Mouse (Mus musculus) gastrocnemius, adult 2 months (tissue): ENCODE data around the gene Ercc1. TPM values are rescaled to one million over a fixed set of nuclear protein-coding genes. Genes with fewer than 3 reads are reported as not detected.

Experiments used
- DNase-seq: peaks from one replicate; pipeline ENCODE4 v3.0.0; 2022
- H3K27ac ChIP-seq: fragments of 200-600 bp; 2 replicates; pipeline ENCODE4 v1.8.1; 2022; ENCODE audit warnings: mild to moderate bottlenecking
- H3K4me3 ChIP-seq: fragments of 200-600 bp; 2 replicates; pipeline ENCODE4 v1.8.1; 2022; ENCODE audit warnings: mild to moderate bottlenecking, moderate library complexity
- CTCF ChIP-seq: fragments of 200-600 bp; IDR thresholded peaks from 2 replicates; pipeline ENCODE4 v1.8.1; 2022; ENCODE audit warnings: antibody characterized with exemption, mild to moderate bottlenecking, moderate library complexity
- intact Hi-C: fragments of 180-260 bp; cut with DNase I; formaldehyde crosslinking; loops from one replicate; pipeline ENCODE4 v1.15.1; 2025
- total RNA-seq, 2 experiments: library from RNA; stranded (reverse); gene quantifications; 2 replicates each; pipeline ENCODE4 v1.2.3; 2021

Ercc1 gene
- total RNA-seq, 2 experiments from 2014 or later = 28.1 to 30.4 TPM

DNA sequence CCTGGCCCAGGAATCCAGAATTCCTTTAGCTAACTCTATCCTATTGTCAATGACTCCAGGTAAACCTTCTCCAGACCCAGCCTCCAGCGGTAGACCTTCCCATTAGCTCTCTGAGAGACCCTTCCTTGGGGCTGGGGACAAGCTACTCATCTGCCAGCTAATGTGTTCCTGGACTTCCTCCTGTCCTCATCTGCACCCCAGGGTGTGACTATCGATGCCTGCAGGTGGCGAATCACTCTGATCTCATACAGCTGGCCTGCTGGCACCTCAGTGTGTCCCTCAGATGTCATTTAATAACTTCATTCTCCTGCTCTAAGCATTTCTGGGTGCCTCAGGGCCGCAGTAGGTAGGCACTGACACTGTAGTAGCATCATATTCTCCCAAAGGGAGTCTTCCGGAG, 16.8 kb upstream of the Ercc1 start:
- TF ChIP-seq CTCF = no peak
- peak overlapping the region; percentile 72; the same call in 1 of the 2 replicates for H3K4me3 ChIP-seq
- DNase-seq = no peak
- intact Hi-C loops = no loop called here
- H3K27ac ChIP-seq = peak overlapping the region; percentile 89

DNA sequence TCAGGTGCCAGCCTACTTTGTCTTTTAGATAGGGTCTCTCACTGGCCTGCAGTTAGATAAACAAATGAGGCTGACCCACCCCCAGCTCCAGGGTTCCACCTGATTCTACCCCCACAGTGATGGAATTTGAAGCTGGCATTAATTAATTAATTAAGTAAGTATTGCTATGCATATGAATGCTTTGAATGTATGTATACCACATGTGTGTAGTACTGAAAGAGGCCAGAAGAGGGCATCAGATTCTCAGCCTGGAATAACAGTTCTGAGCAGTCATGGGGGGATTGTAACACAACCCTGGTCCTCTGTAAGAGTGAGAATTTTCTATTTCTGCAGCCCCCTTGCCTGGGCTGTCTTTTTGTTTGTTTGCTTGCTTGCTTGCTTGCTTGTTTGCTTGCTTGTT, 16.2 kb upstream of the Ercc1 start:
- DNase-seq = no peak
- TF ChIP-seq CTCF = peak; percentile 41
- Histone ChIP-seq H3K4me3 (no peak overlapping the region), H3K27ac (no peak overlapping the region)
- intact Hi-C loops = no loop called here

DNA sequence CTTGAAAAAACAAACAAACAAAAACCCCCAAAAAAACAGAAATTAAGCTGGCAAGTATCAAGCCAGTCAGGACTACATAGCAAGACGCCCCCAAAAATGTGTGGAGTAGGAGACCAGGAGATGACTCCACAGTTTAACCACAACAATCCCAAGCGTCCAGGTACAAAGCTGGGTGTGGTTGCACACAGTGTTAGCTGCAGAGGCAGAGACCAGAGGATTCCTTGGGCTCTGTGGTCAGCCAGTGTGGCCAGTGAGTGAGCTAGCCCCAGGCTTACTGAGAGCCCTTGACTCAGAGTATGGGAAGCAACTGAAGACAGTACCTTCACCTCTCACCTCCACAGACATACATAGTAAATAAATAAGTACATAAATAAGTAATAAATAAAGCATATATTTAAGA, 12.7 kb upstream of the Ercc1 start:
- intact Hi-C loops = no loop called here
- no peak for DNase-seq
- H3K27ac ChIP-seq = peak overlapping the region; percentile 97
- no peak for TF ChIP-seq CTCF
- peak overlapping the region; percentile 89 for H3K4me3 ChIP-seq

DNA sequence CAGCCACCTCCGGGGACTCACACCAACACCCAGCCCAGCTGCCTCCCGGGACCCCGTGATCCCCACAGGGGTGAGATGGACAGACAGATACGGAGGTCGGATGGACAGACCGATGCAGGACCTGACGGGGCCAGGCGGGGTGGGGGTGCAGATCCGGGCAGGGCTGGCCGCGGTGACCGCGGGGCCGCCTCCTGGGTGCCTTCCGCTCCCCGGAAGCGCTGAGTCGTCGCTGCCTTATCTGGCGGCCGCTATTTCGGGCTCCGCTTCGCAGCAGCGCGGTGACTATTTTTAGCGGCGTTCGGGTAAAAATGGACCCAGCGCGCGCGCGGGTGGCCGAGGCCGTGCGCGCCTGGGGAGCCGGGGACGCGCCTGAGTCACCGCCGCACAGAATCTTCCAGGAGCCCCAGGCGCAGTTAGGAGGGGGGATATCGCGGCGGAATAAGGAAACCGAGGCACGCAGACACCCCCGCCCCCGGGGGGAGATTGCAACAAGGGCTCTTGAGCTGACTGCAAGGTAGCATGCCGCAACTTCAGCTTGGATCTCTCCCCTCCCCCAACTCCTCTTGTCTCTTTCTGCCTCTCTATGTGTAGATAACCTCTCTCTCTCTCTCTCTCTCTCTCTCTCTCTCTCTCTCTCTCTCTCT, 11.7 kb upstream of the Ercc1 start:
- H3K27ac ChIP-seq = peak overlapping the region; percentile 97
- intact Hi-C loops = no loop called here
- H3K4me3 ChIP-seq = peak overlapping the region; percentile 89
- DNase-seq = peak; percentile 94
- TF ChIP-seq CTCF = no peak

DNA sequence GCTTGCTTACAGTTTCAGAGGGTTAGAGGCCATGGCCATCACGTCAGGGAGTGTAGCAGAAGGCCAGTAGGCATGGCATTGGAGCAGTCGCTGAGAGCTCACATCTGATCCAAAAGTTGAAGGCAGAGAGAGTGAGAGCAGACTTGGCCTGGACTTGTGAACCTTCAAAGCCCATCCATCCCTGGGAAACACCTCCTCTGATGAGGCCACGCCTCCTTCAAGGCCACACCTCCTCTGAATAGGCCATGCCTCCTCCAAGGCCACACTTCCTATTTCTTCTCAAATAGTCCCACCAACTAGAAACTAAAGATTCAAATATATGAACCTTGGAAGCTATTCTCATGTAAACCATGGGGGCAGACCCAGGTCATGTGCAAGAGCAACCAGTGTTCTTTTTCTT, 9.0 kb upstream of the Ercc1 start:
- Histone ChIP-seq H3K27ac (no peak overlapping the region), H3K4me3 (no peak overlapping the region)
- DNase-seq = no peak
- TF ChIP-seq CTCF = no peak
- intact Hi-C loops = no loop called here

DNA sequence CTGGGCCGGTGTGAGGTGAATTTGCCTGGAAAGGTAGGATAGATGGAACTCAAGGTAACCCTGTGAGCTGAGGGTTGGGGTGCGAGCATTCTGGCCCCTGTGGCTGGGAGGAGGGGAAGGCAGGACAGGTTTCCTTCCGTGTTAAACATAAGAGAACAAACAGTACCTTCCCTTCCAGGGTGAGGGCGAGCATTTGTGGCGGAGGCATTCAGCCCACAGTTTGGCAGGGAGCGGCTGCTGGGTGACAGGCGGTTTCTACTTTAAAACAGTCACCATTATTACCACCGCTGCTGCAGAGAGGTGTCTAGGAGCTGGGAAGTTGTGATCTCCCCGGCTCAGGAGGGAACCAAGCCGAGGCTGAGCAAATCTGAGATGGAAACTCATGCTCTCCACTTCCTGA, 7.5 kb upstream of the Ercc1 start:
- DNase-seq = no peak
- intact Hi-C loops = no loop called here
- no peak for TF ChIP-seq CTCF
- H3K27ac ChIP-seq = peak overlapping the region; percentile 25
- no peak overlapping the region for H3K4me3 ChIP-seq

DNA sequence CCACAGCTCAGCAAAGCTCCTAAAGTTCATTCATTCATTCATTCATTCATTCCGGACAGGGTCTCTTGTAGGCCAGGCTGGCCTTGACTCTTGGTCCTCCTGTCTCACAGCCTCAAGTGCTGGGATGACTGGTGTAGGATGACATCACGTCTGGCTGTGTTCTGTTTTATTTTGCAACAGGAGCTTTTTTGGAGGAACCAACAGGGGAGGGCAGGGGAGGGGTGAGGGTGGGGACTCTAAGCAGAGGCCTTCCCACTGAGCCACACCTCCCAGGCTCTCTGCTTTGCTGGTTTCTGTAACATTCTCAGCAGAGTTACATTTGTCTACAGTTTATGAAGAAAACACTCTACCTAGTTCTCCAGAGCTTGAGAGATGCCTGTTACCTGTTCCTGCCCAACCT, 6.5 kb upstream of the Ercc1 start:
- Histone ChIP-seq H3K4me3 (no peak overlapping the region), H3K27ac (peak overlapping the region; percentile 62)
- DNase-seq = no peak
- intact Hi-C loops = no loop called here
- no peak for TF ChIP-seq CTCF

DNA sequence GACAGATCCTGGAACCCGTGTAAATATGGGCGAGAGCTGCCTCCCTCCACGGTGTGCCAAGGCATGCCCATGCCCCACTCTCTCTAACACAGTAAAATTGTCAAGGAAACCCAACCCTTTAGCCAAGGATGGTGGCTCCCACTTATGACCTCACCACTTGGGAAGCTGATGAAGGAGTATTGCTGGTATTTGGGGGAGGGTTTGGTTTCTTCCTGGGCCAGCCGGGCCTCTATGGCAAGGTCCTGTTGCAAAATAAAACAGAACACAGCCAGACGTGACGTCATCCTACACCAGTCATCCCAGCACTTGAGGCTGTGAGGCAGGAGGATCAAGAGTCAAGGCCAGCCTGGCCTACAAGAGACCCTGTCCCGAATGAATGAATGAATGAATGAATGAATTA, 6.0 kb upstream of the Ercc1 start:
- DNase-seq = no peak
- Histone ChIP-seq H3K4me3 (no peak overlapping the region), H3K27ac (peak overlapping the region; percentile 62)
- TF ChIP-seq CTCF = no peak
- intact Hi-C loops = no loop called here

DNA sequence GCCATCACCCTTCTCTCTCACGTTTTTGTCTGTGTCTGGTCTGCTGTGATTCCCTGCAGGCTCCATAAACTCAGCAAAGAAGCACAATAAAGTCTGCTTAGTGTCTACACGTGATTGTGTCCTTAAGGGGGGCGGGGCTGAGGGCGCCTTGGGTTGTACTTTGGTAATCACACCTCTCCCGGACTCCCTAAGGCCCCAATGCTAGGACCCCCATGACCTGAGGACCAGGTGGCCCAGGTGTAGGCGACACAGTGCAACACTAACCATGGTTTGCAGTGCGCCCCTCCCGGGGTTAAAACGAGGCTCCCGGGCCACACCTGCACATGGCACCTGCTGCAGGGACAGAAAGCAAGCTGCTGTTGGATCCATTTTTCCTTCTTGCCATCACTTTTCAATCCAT, 3.3 kb upstream of the Ercc1 start:
- no peak for TF ChIP-seq CTCF
- DNase-seq = no peak
- intact Hi-C loops = no loop called here
- Histone ChIP-seq H3K4me3 (peak overlapping the region; percentile 76), H3K27ac (peak overlapping the region; percentile 94)

DNA sequence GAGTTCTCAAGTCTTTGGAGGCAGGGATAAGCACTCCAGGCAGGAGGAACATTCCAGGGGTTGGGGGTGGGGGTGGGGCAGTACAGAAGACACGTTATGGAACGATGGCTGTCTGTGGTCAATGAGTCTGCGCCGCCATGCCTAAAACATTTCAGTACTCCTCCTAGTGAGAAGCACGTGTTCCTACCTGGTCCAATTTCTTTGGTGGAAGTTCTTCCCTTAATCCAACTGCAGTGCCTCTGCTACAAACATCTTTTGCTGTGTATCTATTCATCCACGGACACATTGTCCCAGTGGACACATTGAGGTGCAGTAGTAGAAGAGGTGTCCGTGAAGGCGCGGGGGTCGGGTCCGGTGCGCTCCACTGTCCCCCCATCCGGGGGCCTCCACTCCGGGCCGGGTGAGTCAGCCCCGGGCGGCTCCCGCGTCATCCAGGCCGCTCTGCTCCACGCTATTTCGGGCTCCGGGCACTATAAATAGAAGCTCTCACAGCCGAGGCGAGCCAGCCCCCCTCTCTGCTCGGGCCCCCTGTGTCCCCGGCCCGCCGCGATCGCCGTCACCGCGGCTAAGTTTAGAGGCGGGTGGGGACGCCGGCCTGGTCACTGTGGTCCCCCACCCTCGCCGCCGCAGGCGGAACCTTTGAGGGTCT, 2.7 kb upstream of the Ercc1 start:
- peak; percentile 89 for DNase-seq
- H3K27ac ChIP-seq = peak overlapping the region; percentile 94
- intact Hi-C loops = loop anchor here (1.0 kb wide), 1 partner anchor 42 kb away; no protein-coding TSS in a partner anchor

DNA sequence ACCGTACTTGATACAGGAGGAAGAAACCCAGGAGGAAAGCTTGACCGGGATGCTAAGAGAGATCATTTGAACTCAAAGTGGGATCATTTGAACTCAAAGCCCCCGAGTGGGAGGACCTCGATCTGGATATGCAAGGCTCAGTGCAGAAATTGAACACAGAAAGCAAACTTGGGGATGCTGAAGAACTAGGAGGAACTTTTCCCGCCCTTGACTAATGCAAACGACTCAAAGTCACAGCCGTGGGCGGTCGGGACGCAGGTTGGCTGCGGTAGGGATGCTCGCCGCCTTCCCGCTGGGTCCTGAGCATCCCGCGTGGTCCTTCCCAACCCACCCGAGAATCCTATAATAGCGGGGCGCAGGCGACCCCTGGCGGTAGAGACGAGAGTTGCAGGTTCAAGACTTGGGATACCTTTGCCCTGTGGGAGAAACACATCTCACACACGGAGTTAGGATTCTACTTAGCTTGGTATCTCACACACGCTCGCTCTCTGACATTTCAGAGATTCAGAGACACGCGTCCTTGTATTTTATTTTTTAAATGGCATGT, 2.0 kb upstream of the Ercc1 start:
- TF ChIP-seq CTCF = 0 out of 2 replicates have a peak, but pooled peaks have one; percentile 98
- H3K27ac ChIP-seq = peak overlapping the region; percentile 94

More for the DNA sequence above, 2.7 kb upstream of the Ercc1 start:
- TF ChIP-seq CTCF = no peak
- peak overlapping the region; percentile 76 for H3K4me3 ChIP-seq

DNA sequence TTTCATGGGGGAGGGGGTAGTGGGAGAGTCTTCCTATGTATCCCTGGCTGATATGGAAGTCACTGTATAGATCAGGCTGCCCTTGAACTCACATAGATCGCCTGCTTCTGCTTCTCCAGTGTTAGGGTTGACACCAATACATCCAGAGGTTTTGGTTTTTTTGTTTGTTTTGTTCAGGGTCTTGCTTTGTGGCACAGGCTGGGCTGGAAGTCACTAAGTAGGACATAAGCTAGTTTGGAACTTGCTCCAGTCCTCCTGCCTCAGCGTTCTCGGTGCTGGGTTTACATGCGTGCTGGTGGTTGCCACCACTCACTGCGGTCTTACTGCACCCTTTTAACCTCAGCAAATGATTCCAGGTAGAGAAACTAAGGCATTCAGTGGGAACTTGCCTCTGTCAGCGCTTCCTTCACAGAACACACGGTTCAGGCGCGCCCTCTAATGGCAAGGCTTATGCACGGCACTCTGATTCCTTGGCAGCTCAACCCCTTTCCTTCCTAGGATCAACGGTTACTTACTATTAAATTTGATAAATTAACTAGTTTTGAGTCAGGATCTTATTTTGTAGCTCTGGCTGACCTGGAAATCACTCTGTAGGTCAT, 1.3 kb upstream of the Ercc1 start:
- Histone ChIP-seq H3K27ac (peak overlapping the region; percentile 94), H3K4me3 (peak overlapping the region; percentile 56)
- intact Hi-C loops = no loop called here
- DNase-seq = peak; percentile 80
- TF ChIP-seq CTCF = peak; percentile 99; the same call in 1 of the 2 replicates

More for the DNA sequence above, 2.0 kb upstream of the Ercc1 start:
- H3K4me3 ChIP-seq = peak overlapping the region; percentile 76
- peak; percentile 91 for DNase-seq
- intact Hi-C loops = loop anchor here (1.0 kb wide), 1 partner anchor 42 kb away; no protein-coding TSS in a partner anchor

DNA sequence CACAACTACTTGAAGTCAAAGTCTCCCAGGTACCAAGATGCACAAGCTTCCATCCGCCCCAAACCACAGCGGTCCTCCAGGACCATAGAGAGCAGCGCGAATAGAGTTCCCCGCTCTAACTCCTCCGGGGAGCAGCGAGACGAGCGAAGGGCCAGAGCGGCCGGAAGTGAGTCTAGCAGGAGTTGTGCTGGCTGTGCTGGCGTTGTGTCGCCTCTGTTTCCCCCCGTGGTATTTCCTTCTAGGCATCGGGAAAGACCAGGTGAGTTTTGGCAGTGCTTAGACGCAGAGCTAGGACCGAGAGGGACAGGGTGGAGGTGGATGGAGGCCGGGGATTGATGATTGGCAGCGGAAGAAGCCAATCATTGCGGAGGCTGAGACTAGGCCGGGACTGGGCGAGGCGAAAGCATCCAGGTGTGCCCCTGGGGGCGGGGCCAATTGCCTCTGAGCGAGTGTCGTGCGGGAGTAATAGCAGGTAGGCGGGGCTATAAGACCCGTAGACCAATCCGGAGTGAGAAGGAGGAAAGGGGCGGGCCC, 427 bp downstream of the Ercc1 start:
- intact Hi-C loops = loop anchor here (5.0 kb wide), 1 partner anchor 103 kb away; no protein-coding TSS in a partner anchor
- no peak; the same call in 1 of the 2 replicates for TF ChIP-seq CTCF
- peak overlapping the region; percentile 94 for H3K27ac ChIP-seq

More for the DNA sequence above, 427 bp downstream of the Ercc1 start:
- peak; percentile 97 for DNase-seq
- peak overlapping the region; percentile 90 for H3K4me3 ChIP-seq
